Mouse (Mus musculus) myocyte (in vitro differentiated cells): ENCODE data around the gene Cnrip1. TPM values are rescaled to one million over a fixed set of nuclear protein-coding genes. Genes with fewer than 3 reads are reported as not detected.

ENCODE experiments used
- H3K27me3 ChIP-seq: one replicate; pipeline ENCODE4 v1.6.1; 2011; ENCODE audit not compliant: control insufficient read depth, insufficient read depth, insufficient read length
- H3K36me3 ChIP-seq: one replicate; pipeline ENCODE4 v1.6.1; 2011; ENCODE audit not compliant: control insufficient read depth, insufficient read depth
- H3K4me2 ChIP-seq: one replicate; pipeline ENCODE4 v1.6.1; 2011; ENCODE audit warnings: low read depth, control low read depth
- H3K4me3 ChIP-seq: one replicate; pipeline ENCODE4 v1.5.1; 2011; ENCODE audit warnings: mild to moderate bottlenecking, control low read depth, moderate library complexity
- H3K79me2 ChIP-seq: one replicate; pipeline ENCODE4 v1.6.1; 2011; ENCODE audit not compliant: control insufficient read depth, insufficient read depth
- H3ac ChIP-seq: one replicate; pipeline ENCODE4 v1.6.1; 2011; ENCODE audit not compliant: control insufficient read depth, insufficient read length
- CEBPB ChIP-seq: IDR thresholded peaks from 2 replicates; pipeline ENCODE4 v1.6.1; 2011; ENCODE audit warnings: mild to moderate bottlenecking, moderate library complexity; ENCODE audit not compliant: poor library complexity, insufficient read depth, severe bottlenecking
- E2F4 ChIP-seq: IDR thresholded peaks from one replicate; pipeline ENCODE4 v1.6.1; 2011; ENCODE audit warnings: mild to moderate bottlenecking, control low read depth, moderate library complexity; ENCODE audit not compliant: insufficient read depth
- MAX ChIP-seq: IDR thresholded peaks from one replicate; pipeline ENCODE4 v1.6.1; 2011; ENCODE audit warnings: low read depth, mild to moderate bottlenecking, control low read depth
- MYOD1 ChIP-seq, 3 experiments: IDR thresholded peaks; one replicate each; pipeline ENCODE4 v1.6.1; 2011; ENCODE audit warnings: control low read depth in 2 of 3, low read depth in 2 of 3, mild to moderate bottlenecking in 2 of 3, moderate library complexity in 1 of 3; ENCODE audit not compliant: insufficient read length in 2 of 3, control insufficient read depth in 1 of 3
- MYOG ChIP-seq, 3 experiments: IDR thresholded peaks; one replicate each; pipeline ENCODE4 v1.6.1; 2011; ENCODE audit warnings: control low read depth in 2 of 3, low read depth in 2 of 3, mild to moderate bottlenecking in 2 of 3; ENCODE audit not compliant: insufficient read length in 2 of 3, control insufficient read depth in 1 of 3, insufficient read depth in 1 of 3
- POLR2A ChIP-seq: IDR thresholded peaks from one replicate; pipeline ENCODE4 v1.6.1; 2011; ENCODE audit warnings: low read depth, mild to moderate bottlenecking, control low read depth, moderate library complexity; ENCODE audit not compliant: insufficient read length
- POLR2AphosphoS2 ChIP-seq: IDR thresholded peaks from one replicate; pipeline ENCODE4 v1.6.1; 2011; ENCODE audit warnings: low read depth, control low read depth; ENCODE audit not compliant: insufficient read length
- REST ChIP-seq: IDR thresholded peaks from one replicate; pipeline ENCODE4 v1.6.1; 2011; ENCODE audit warnings: mild to moderate bottlenecking, control low read depth, moderate library complexity; ENCODE audit not compliant: insufficient read depth, insufficient read length
- SRF ChIP-seq: IDR thresholded peaks from one replicate; pipeline ENCODE4 v1.6.1; 2011; ENCODE audit warnings: low read depth; ENCODE audit not compliant: control insufficient read depth, insufficient read length
- TCF12 ChIP-seq: IDR thresholded peaks from one replicate; pipeline ENCODE4 v1.6.1; 2011; ENCODE audit warnings: mild to moderate bottlenecking, control low read depth; ENCODE audit not compliant: poor library complexity, insufficient read depth, severe bottlenecking
- TCF3 ChIP-seq: IDR thresholded peaks from one replicate; pipeline ENCODE4 v1.6.1; 2011; ENCODE audit warnings: low read depth, control low read depth; ENCODE audit not compliant: insufficient read length
- USF1 ChIP-seq: IDR thresholded peaks from one replicate; pipeline ENCODE4 v1.6.1; 2011; ENCODE audit warnings: low read depth, mild to moderate bottlenecking, control low read depth, moderate library complexity
- polyA plus RNA-seq: library from polyadenylated mRNA; unstranded; fragments of >200 nt; fragmentation: generic; extraction: Trizol; gene quantifications from one replicate; pipeline ENCODE4 v1.2.1, GENCODE M21; 2012; ENCODE audit warnings: missing spikeins

The Cnrip1 gene
- polyA plus RNA-seq, 1 experiment, result 0.49 TPM

- Histone ChIP-seq H3K27me3 (no peaks in the 10 kb centered on the region), H3K4me3 (no peak overlapping the region), H3ac (no peak overlapping the region), H3K4me2 (no peak overlapping the region), H3K36me3 (no peaks in the 10 kb centered on the region), H3K79me2 (no peaks in the 10 kb centered on the region)
- TF ChIP-seq POLR2A, result no peak
- no peak for TF ChIP-seq TCF12
- TF ChIP-seq CEBPB, result no peak
- no peak for TF ChIP-seq TCF3
- no peak for TF ChIP-seq E2F4
- TF ChIP-seq POLR2AphosphoS2, result no peak
- TF ChIP-seq REST, result no peak
- TF ChIP-seq MAX, result no peak
- TF ChIP-seq MYOG (IDR thresholded peaks at IDR 0.05; ENCODE audit: control insufficient read depth in 1 of 3, insufficient read depth in 1 of 3, insufficient read length in 2 of 3, low read depth in 2 of 3), result no peak
- TF ChIP-seq SRF, result no peak
- TF ChIP-seq USF1, result no peak
- no peak for TF ChIP-seq MYOD1 (IDR thresholded peaks at IDR 0.05; ENCODE audit: control insufficient read depth in 1 of 3, insufficient read length in 2 of 3, low read depth in 2 of 3)
Observed at GRCm38 (mm10) chr11:17107359-17107758, 56.0 kb downstream of the Cnrip1 start.

GRCm38 (mm10) chr11:17112419-17113090 is 61.2 kb downstream of the Cnrip1 start:
- Histone ChIP-seq H3K79me2 (no peaks in the 10 kb centered on the region), H3K4me3 (no peak overlapping the region), H3ac (no peak overlapping the region), H3K36me3 (no peaks in the 10 kb centered on the region), H3K27me3 (no peaks in the 10 kb centered on the region), H3K4me2 (no peak overlapping the region)
- TF ChIP-seq POLR2AphosphoS2 (no peak), MAX (no peak), TCF12 (no peak), CEBPB (no peak)

GRCm38 (mm10) chr11:17126418-17126817 is 75.0 kb downstream of the Cnrip1 start:
- TF ChIP-seq SRF (no peak), POLR2A (no peak), MAX (no peak), POLR2AphosphoS2 (no peak), MYOD1 (IDR thresholded peaks at IDR 0.05; ENCODE audit: control insufficient read depth in 1 of 3, insufficient read length in 2 of 3, low read depth in 2 of 3) (no peak), MYOG (IDR thresholded peaks at IDR 0.05; ENCODE audit: control insufficient read depth in 1 of 3, insufficient read depth in 1 of 3, insufficient read length in 2 of 3, low read depth in 2 of 3) (no peak)
- H3K4me2 ChIP-seq, result no peak overlapping the region
- H3ac ChIP-seq, result no peak overlapping the region
- H3K36me3 ChIP-seq, result no peaks in the 10 kb centered on the region
- no peaks in the 10 kb centered on the region for H3K27me3 ChIP-seq
- no peak overlapping the region for H3K4me3 ChIP-seq
- H3K79me2 ChIP-seq, result no peaks in the 10 kb centered on the region

Other genes with a start within 250 kb of the Cnrip1 start
- 0.60 TPM for gene Fbxo48, start 100.2 kb upstream of the Cnrip1 start, polyA plus RNA-seq
- 0.96 TPM for gene Plek, start 795 bp downstream of the Cnrip1 start, polyA plus RNA-seq
- 49.8 TPM for gene Ppp3r1, start 107.7 kb downstream of the Cnrip1 start, polyA plus RNA-seq
- 10.5 TPM for gene Wdr92, start 130.5 kb downstream of the Cnrip1 start, polyA plus RNA-seq
- 35.7 TPM for gene Pno1, start 160.0 kb downstream of the Cnrip1 start, polyA plus RNA-seq
- gene C1d, start 206.0 kb downstream of the Cnrip1 start, polyA plus RNA-seq, result 18.6 TPM